Mouse (Mus musculus) testis, adult 2 months (tissue): ENCODE measurements at regions not wholly inside any gene's neighbourhood (a gene's known extent, or its start where the extent isn't known, plus 50 kb on each side); places are given as distances from the start of the nearest gene placed in this dataset.

ENCODE experiments used
- H3K27ac ChIP-seq: fragments of 200-500 bp; 2 replicates; pipeline ENCODE4 v1.5.1; 2012; ENCODE audit warnings: low read depth, low read length; ENCODE audit not compliant: control insufficient read depth, insufficient read depth
- H3K27me3 ChIP-seq: fragments of 200-500 bp; 2 replicates; pipeline ENCODE4 v1.6.1; 2012; ENCODE audit warnings: mild to moderate bottlenecking, low read length, moderate library complexity; ENCODE audit not compliant: control insufficient read depth, insufficient read depth
- H3K36me3 ChIP-seq: fragments of 200-500 bp; 2 replicates; pipeline ENCODE4 v1.6.1; 2012; ENCODE audit warnings: mild to moderate bottlenecking, low read length; ENCODE audit not compliant: control insufficient read depth, insufficient read depth
- H3K4me1 ChIP-seq: fragments of 200-500 bp; 2 replicates; pipeline ENCODE4 v1.6.1; 2012; ENCODE audit warnings: low read length; ENCODE audit not compliant: control insufficient read depth, insufficient read depth
- H3K4me3 ChIP-seq: fragments of 200-500 bp; 2 replicates; pipeline ENCODE4 v1.5.1; 2012; ENCODE audit warnings: low read depth, mild to moderate bottlenecking, low read length, moderate library complexity, mixed read lengths; ENCODE audit not compliant: control insufficient read depth
- CTCF ChIP-seq: fragments of 200-500 bp; IDR thresholded peaks from 2 replicates; pipeline ENCODE4 v1.5.1; 2012; ENCODE audit warnings: low read depth, mild to moderate bottlenecking, inconsistent platforms, low read length, moderate library complexity; ENCODE audit not compliant: control insufficient read depth, insufficient read depth, insufficient replicate concordance
- POLR2A ChIP-seq: fragments of 200-500 bp; IDR thresholded peaks from 2 replicates; pipeline ENCODE4 v1.6.1; 2012; ENCODE audit warnings: low read depth, mild to moderate bottlenecking, inconsistent platforms, low read length, moderate library complexity; ENCODE audit not compliant: control insufficient read depth

GRCm38 (mm10) chr9:23059526-23059925, 163.3 kb upstream of the Bmper start:
- H3K27ac ChIP-seq = no peak overlapping the region
- H3K4me1 ChIP-seq = no peaks in the 10 kb centered on the region
- H3K4me3 ChIP-seq = no peak overlapping the region
- TF ChIP-seq POLR2A (no peak), CTCF (no peak)
- no peaks in the 10 kb centered on the region for H3K27me3 ChIP-seq
- no peaks in the 10 kb centered on the region for H3K36me3 ChIP-seq

DNA sequence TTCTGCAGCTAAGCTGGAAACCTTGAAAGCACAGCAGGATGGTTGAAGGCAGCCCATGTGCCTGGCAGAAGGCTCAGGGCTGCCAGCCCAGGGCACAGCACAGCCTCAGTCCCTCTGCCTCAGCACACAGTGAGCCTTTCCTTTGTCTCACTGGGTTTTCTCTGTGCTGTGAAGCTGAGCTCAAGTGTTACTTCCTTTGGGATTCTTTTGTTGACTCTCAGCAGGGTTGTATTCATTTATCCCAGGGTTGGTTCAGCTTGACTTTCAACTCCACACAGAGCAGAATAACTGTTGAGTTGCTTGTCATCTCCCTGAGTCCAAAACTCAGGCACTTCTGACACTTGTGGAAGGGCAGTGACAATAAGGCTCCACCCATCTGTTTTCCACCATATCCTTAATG, 162.3 kb upstream of the Bmper start:
- Histone ChIP-seq H3K27ac (no peak overlapping the region), H3K4me1 (no peaks in the 10 kb centered on the region), H3K27me3 (no peaks in the 10 kb centered on the region), H3K36me3 (no peaks in the 10 kb centered on the region), H3K4me3 (no peak overlapping the region)
- TF ChIP-seq POLR2A (no peak), CTCF (no peak)

- H3K4me1 ChIP-seq = no peaks in the 10 kb centered on the region
- no peaks in the 10 kb centered on the region for H3K36me3 ChIP-seq
- no peaks in the 10 kb centered on the region for H3K27me3 ChIP-seq
- H3K4me3 ChIP-seq = no peak overlapping the region
- H3K27ac ChIP-seq = no peak overlapping the region
- no peak for TF ChIP-seq CTCF
- no peak for TF ChIP-seq POLR2A
These were observed 161.5 kb upstream of the Bmper start for GRCm38 (mm10) chr9:23061179-23061929.

DNA sequence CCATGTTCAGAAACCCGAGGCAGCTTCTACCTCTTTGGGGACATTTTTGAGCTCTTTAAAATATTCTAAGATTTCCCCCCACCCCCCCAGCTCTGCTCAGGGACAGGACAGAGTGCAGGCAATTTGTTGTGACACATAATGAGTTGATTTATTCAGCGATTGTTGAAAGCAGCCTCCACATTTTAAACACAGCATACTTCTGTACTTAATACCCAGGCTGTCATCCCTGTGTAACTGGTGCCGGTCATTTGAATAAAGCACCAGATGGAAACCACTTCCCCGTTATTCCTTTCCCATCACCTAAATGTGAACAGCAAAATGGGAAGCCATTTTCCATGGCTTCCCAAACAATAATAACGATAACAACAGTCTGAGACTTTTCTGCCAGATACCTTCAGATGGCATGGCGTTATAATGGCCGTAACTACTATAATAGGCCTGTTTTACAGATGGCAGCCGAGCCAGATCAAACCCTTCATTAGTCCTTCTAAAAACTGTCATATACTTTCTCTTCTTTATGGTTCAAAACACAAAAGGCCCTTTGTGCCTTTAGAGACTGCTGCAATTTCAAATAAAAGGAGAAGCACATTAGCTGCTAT, 160.7 kb upstream of the Bmper start:
- H3K4me3 ChIP-seq = no peak overlapping the region
- H3K36me3 ChIP-seq = no peaks in the 10 kb centered on the region
- no peaks in the 10 kb centered on the region for H3K27me3 ChIP-seq
- H3K4me1 ChIP-seq = no peaks in the 10 kb centered on the region
- no peak overlapping the region for H3K27ac ChIP-seq
- TF ChIP-seq CTCF = no peak
- no peak for TF ChIP-seq POLR2A

- H3K27ac ChIP-seq = no peak overlapping the region
- H3K36me3 ChIP-seq = no peaks in the 10 kb centered on the region
- no peak overlapping the region for H3K4me3 ChIP-seq
- H3K27me3 ChIP-seq = no peaks in the 10 kb centered on the region
- TF ChIP-seq POLR2A (no peak), CTCF (no peak)
- no peaks in the 10 kb centered on the region for H3K4me1 ChIP-seq
These were observed 160.0 kb upstream of the Bmper start for GRCm38 (mm10) chr9:23062656-23063444.

- no peak for TF ChIP-seq POLR2A
- TF ChIP-seq CTCF = no peak
- H3K4me3 ChIP-seq = no peak overlapping the region
- no peaks in the 10 kb centered on the region for H3K36me3 ChIP-seq
- no peaks in the 10 kb centered on the region for H3K4me1 ChIP-seq
- H3K27me3 ChIP-seq = no peaks in the 10 kb centered on the region
- no peak overlapping the region for H3K27ac ChIP-seq
These were observed 158.9 kb upstream of the Bmper start for GRCm38 (mm10) chr9:23064001-23064400.

GRCm38 (mm10) chr9:23064811-23065210, 158.1 kb upstream of the Bmper start:
- Histone ChIP-seq H3K36me3 (no peaks in the 10 kb centered on the region), H3K27me3 (no peaks in the 10 kb centered on the region), H3K27ac (no peak overlapping the region), H3K4me1 (no peaks in the 10 kb centered on the region), H3K4me3 (no peak overlapping the region)
- TF ChIP-seq CTCF (no peak), POLR2A (no peak)
